Mouse (Mus musculus) spleen, adult 2 months (tissue): ENCODE data around the gene Gm30302.

Experiments used
- CTCF ChIP-seq: fragments of 200-500 bp; IDR thresholded peaks from 2 replicates; pipeline ENCODE4 v1.5.1; 2011; ENCODE audit warnings: mild to moderate bottlenecking, inconsistent platforms; ENCODE audit not compliant: insufficient read depth, insufficient read length, insufficient replicate concordance; ENCODE audit errors: extremely low read depth
- POLR2A ChIP-seq: fragments of 200-500 bp; IDR thresholded peaks from 2 replicates; pipeline ENCODE4 v1.6.1; 2011; ENCODE audit warnings: low read depth, low read length, inconsistent platforms

DNA sequence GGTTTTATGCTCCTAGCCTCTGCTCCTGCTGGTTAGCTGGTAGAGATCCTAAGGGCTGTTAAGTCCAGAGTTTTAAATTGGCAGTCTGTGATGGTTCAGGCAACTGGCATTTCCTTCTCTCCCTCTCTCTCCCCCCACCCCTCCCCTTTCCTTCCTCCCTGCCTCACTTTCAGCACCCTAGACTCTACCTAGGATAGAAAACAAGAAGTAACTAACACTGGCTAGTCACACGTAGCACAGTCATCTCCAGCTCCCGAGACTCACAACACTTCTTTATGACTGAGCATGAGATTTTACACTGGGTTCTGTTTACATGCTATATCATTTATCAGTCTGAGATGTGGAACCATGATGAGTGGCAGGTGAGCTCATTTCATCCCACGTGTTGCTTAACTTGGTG is 16.2 kb upstream of the Gm30302 start:
- no peak for TF ChIP-seq POLR2A
- TF ChIP-seq CTCF, result no peak
